Mouse (Mus musculus) forebrain, embryonic 15.5 days (tissue): ENCODE data around the gene Mmp12. TPM values are rescaled to one million over a fixed set of nuclear protein-coding genes. Genes with fewer than 3 reads are reported as not detected.
"Not testable (repeated sequence)": the region's sequence is repeated elsewhere in the genome, so short reads cannot be mapped to it uniquely, and the experiment has no call there.

Experiments
- ATAC-seq: fragments of 200-750 bp; cut with Nextera tagmentation; replicated peaks from 2 replicates; pipeline ENCODE4 v1.8.0; 2017; ENCODE audit warnings: mild to moderate bottlenecking, moderate TSS enrichment, moderate library complexity
- H3K27ac ChIP-seq: fragments of 300-500 bp; sonication (generic); replicated peaks from 2 replicates; pipeline ENCODE4 v1.5.1; 2015; ENCODE audit warnings: mild to moderate bottlenecking, inconsistent platforms
- H3K27me3 ChIP-seq: fragments of 300-500 bp; sonication (generic); 2 replicates; pipeline ENCODE4 v1.6.1; 2015; ENCODE audit warnings: inconsistent platforms
- H3K36me3 ChIP-seq: fragments of 300-500 bp; sonication (generic); 2 replicates; pipeline ENCODE4 v1.6.1; 2015; ENCODE audit warnings: mild to moderate bottlenecking, inconsistent platforms
- H3K4me1 ChIP-seq: fragments of 300-500 bp; sonication (generic); 2 replicates; pipeline ENCODE4 v1.6.1; 2015; ENCODE audit warnings: inconsistent platforms
- H3K4me2 ChIP-seq: fragments of 300-500 bp; sonication (generic); replicated peaks from 2 replicates; pipeline ENCODE4 v1.6.1; 2015; ENCODE audit warnings: mild to moderate bottlenecking, inconsistent platforms
- H3K4me3 ChIP-seq: fragments of 300-500 bp; sonication (generic); 2 replicates; pipeline ENCODE4 v1.5.1; 2015; ENCODE audit warnings: mild to moderate bottlenecking, inconsistent platforms
- H3K9ac ChIP-seq: fragments of 300-500 bp; sonication (generic); replicated peaks from 2 replicates; pipeline ENCODE4 v1.6.1; 2015; ENCODE audit warnings: mild to moderate bottlenecking, inconsistent platforms
- H3K9me3 ChIP-seq: fragments of 300-500 bp; sonication (generic); 2 replicates; pipeline ENCODE4 v1.6.1; 2016; ENCODE audit warnings: inconsistent platforms
- WGBS: fragments of 180-500 bp; shearing (Covaris S2); methylation state at CpG from one replicate; pipeline ENCODE4 v1.1.7; 2015; ENCODE audit warnings: mixed read lengths; 5-methylcytosine and 5-hydroxymethylcytosine counted together
- polyA plus RNA-seq: library from polyadenylated mRNA; unstranded; fragments of >200 nt; fragmentation: Nextera tagmentation; extraction: Ambion mirVana; gene quantifications from 2 replicates; pipeline ENCODE4 v1.2.1, GENCODE M21; 2015

Gene Mmp12
- polyA plus RNA-seq: not detected in 2 replicates

DNA sequence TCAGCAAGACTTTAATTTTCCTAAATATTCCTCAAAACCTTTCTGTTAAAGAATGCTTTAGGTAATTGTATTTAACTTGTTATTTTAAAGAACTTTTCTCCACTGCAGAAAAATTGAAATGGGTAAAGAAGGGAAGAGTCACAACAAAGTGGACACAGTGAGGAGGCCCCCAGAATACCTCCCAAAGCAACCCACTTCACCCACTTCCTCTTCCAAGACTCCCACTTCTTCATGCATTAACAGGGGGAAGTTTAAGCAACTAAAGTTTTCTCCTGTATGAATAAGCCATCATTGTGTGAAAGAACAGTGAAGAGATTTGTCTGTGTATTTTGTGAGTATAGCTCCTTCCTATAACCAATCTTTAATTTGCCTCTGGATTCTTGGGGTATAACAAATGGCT, at the start of gene Mmp12:
Mmp12 (plus strand) TSS at position 275 of the 400 bp plus-strand sequence.
- no peak within 1 kb of the TSS for H3K27ac ChIP-seq
- H3K9ac ChIP-seq: no peak within 1 kb of the TSS
- no peak within 1 kb of the TSS for H3K4me3 ChIP-seq
- no peaks in the 10 kb centered on the region for H3K9me3 ChIP-seq
- no peak for ATAC-seq
- no peaks in the 10 kb centered on the region for H3K36me3 ChIP-seq
- H3K27me3 ChIP-seq: no peaks in the 10 kb centered on the region
- H3K4me1 ChIP-seq: no peaks in the 10 kb centered on the region
- H3K4me2 ChIP-seq: no peak within 1 kb of the TSS

DNA sequence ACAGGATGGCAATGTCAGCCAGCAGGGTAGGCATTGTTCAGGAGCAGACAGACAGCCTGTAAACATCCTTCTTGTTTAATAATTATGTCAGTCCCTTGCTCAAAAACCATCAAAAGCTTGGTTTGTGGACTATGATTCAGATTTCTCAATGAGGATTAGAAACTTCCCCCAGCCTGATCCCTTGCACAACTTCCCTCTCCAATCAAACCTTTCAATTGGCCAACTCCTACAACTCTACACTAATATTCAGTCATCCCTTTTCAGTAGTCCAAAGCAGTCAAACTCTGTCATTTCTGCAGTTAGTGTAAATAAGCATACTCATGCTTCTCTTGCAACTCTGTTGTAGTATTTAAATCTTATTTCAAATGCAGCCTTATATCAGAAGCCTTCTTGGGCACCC, 12.3 kb upstream of the Mmp12 start:
- no peak overlapping the region for H3K9ac ChIP-seq
- H3K27me3 ChIP-seq: no peaks in the 10 kb centered on the region
- no peak overlapping the region for H3K27ac ChIP-seq
- H3K4me1 ChIP-seq: no peaks in the 10 kb centered on the region
- no peak overlapping the region for H3K4me3 ChIP-seq
- H3K4me2 ChIP-seq: no peak overlapping the region
- H3K36me3 ChIP-seq: no peaks in the 10 kb centered on the region
- H3K9me3 ChIP-seq: no peaks in the 10 kb centered on the region
- ATAC-seq: no peak

DNA sequence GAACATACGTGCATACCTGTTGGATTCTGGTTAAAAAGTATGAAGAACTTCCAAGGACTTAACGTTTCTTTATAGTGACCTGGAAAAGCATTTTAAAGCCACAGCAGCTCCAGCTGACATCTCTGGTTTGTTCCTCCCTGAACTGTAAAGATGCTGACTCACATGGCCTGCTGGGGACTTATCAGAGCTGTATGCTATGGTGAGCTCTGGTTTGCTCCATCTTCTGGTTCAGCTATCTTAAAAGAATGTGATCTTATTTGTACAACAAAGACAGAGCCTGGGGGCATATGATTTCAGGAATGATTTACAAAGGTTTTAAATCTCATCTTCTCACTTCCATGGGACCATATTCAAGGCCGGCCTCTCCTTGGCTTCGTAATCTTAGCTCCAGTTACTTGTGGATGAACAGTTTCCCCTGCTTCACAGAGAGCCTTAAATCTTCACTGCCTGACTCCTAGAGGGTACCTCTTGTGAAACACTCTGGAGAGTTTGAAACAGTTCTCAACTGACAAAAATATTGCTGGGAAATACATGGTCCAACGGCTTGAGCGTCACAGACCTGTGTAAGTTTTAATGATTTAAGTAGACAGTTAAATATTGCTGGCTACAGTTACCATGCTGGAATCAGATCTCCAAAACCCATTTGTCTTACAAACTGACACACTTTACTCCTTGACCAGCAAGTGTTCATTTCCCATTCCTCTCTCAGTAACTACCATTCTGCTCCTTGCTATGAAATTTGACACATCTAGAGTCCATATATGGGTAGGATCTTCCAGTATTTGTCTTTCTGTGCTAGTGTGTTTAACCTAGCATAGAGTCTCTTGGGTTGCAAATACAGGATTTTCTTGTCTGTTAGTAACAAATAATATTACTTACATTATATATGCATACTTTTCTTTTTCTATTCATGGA, 8.2 kb upstream of the Mmp12 start:
- WGBS: 91% methylated on average over 5 of the region's 6 CpGs

GRCm38 (mm10) chr9:7336740-7337483, 7.3 kb upstream of the Mmp12 start:
- ATAC-seq: no peak
- Histone ChIP-seq H3K4me2 (no peak overlapping the region), H3K9me3 (no peaks in the 10 kb centered on the region), H3K4me3 (no peak overlapping the region), H3K9ac (no peak overlapping the region), H3K27ac (no peak overlapping the region), H3K27me3 (no peaks in the 10 kb centered on the region), H3K36me3 (no peaks in the 10 kb centered on the region), H3K4me1 (no peaks in the 10 kb centered on the region)

More for the DNA sequence above, 8.2 kb upstream of the Mmp12 start:
- no peak overlapping the region for H3K4me3 ChIP-seq
- no peaks in the 10 kb centered on the region for H3K4me1 ChIP-seq
- no peak overlapping the region for H3K4me2 ChIP-seq
- H3K9me3 ChIP-seq: no peaks in the 10 kb centered on the region
- H3K27ac ChIP-seq: no peak overlapping the region
- H3K27me3 ChIP-seq: no peaks in the 10 kb centered on the region
- no peak for ATAC-seq
- no peaks in the 10 kb centered on the region for H3K36me3 ChIP-seq
- H3K9ac ChIP-seq: no peak overlapping the region

- no peak overlapping the region for H3K4me3 ChIP-seq
- no peaks in the 10 kb centered on the region for H3K27me3 ChIP-seq
- ATAC-seq: no peak
- H3K9me3 ChIP-seq: no peaks in the 10 kb centered on the region
- H3K36me3 ChIP-seq: no peaks in the 10 kb centered on the region
- WGBS: 91% methylated on average over 2 of the region's 2 CpGs
- H3K4me1 ChIP-seq: no peaks in the 10 kb centered on the region
- H3K4me2 ChIP-seq: no peak overlapping the region
- no peak overlapping the region for H3K9ac ChIP-seq
- no peak overlapping the region for H3K27ac ChIP-seq
These were observed 1.3 kb downstream of the Mmp12 start for GRCm38 (mm10) chr9:7345513-7345912.

DNA sequence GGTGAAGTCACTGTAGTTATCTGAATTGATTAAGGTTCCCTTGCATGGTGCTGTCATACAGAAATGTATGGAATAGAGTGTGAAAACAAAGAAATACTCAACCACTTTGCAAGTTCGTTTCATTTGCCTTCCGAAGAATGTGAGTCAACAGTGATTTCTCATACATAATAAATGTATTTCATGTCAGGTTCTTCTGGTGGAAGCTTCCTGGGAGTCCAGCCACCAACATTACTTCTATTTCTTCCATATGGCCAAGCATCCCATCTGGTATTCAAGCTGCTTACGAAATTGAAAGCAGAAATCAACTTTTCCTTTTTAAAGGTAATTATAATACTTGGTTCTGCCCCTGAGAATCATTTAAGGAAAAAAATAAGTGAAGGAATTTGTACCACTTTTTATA, 10.4 kb downstream of the Mmp12 start:
- H3K4me1 ChIP-seq: no peaks in the 10 kb centered on the region
- no peaks in the 10 kb centered on the region for H3K9me3 ChIP-seq
- ATAC-seq: no peak
- H3K4me3 ChIP-seq: no peak overlapping the region
- H3K9ac ChIP-seq: no peak overlapping the region
- H3K4me2 ChIP-seq: no peak overlapping the region
- no peaks in the 10 kb centered on the region for H3K27me3 ChIP-seq
- no peak overlapping the region for H3K27ac ChIP-seq
- whole genome bisulfite sequencing: 79% methylated on average over 3 of the region's 3 CpGs
- H3K36me3 ChIP-seq: no peaks in the 10 kb centered on the region

DNA sequence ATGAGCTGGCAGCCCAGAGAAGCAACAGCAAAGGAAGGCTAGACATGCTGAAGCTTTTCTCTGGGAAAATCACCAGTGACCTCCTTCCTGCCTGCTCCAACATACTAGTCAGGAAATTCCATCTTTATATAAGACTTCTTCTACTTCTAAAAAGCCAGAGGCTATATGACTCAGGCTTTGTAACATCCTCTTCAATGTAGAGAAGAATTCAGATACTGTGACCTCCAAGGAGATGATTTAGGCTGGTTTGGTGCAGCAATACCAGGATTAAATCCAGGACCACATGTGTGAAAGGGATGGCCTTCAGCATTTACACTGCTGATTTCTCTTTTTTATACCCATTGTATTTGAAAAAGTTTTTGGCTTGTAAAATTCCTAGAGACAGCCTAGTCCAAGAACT, 43.8 kb downstream of the Mmp12 start, which contains the start of gene Mmp1b:
Mmp1b (minus strand) TSS at position 101 of the 400 bp plus-strand sequence.
- Histone ChIP-seq H3K4me1 (no peaks in the 10 kb centered on the region), H3K4me2 (no peak within 1 kb of the TSS), H3K27me3 (no peaks in the 10 kb centered on the region), H3K4me3 (no peak within 1 kb of the TSS), H3K9me3 (no peaks in the 10 kb centered on the region), H3K27ac (no peak within 1 kb of the TSS), H3K9ac (no peak within 1 kb of the TSS), H3K36me3 (no peaks in the 10 kb centered on the region)
- ATAC-seq: no peak

GRCm38 (mm10) chr9:7396556-7396955, 52.4 kb downstream of the Mmp12 start:
- not testable (repeated sequence) for ATAC-seq, H3K9me3 ChIP-seq, H3K4me1 ChIP-seq, H3K27me3 ChIP-seq, H3K27ac ChIP-seq, H3K36me3 ChIP-seq, H3K4me2 ChIP-seq, H3K9ac ChIP-seq, H3K4me3 ChIP-seq
- WGBS: 88% methylated on average over 8 of the region's 8 CpGs

Other genes starting within 250 kb of the Mmp12 start
- 21.1 and 23.2 TPM in 2 replicates for gene Dync2h1, start 159.9 kb upstream of the Mmp12 start, polyA plus RNA-seq
- gene Dcun1d5, start 159.9 kb upstream of the Mmp12 start, polyA plus RNA-seq: 119 and 132 TPM in 2 replicates
- gene Mmp13, start 71.9 kb upstream of the Mmp12 start, polyA plus RNA-seq: not detected in 2 replicates
- not detected in 2 replicates for gene Mmp1b, start 43.7 kb downstream of the Mmp12 start, polyA plus RNA-seq
- gene Mmp3, start 101.4 kb downstream of the Mmp12 start, polyA plus RNA-seq: not detected in 2 replicates
- gene Mmp10, start 158.0 kb downstream of the Mmp12 start, polyA plus RNA-seq: not detected in 2 replicates
- 0.08 TPM in 1 of 2 replicates, not detected in the other for gene Mmp8, start 214.1 kb downstream of the Mmp12 start, polyA plus RNA-seq
- not detected in 2 replicates for gene Mmp27, start 227.0 kb downstream of the Mmp12 start, polyA plus RNA-seq